Mouse (Mus musculus) cerebellum, postnatal 10 days (tissue): ENCODE measurements at regions not wholly inside any gene's neighbourhood (a gene's known extent, or its start where the extent isn't known, plus 50 kb on each side); places are given as distances from the start of the nearest gene placed in this dataset.
A peak's percentile ranks its signal among the peaks of the same experiment; 100 is the strongest.

Source experiments
- DNase-seq, 2 experiments: peaks; one replicate each; pipeline ENCODE4 v3.0.0; 2021; ENCODE audit warnings: mixed read lengths in 2 of 2

DNA sequence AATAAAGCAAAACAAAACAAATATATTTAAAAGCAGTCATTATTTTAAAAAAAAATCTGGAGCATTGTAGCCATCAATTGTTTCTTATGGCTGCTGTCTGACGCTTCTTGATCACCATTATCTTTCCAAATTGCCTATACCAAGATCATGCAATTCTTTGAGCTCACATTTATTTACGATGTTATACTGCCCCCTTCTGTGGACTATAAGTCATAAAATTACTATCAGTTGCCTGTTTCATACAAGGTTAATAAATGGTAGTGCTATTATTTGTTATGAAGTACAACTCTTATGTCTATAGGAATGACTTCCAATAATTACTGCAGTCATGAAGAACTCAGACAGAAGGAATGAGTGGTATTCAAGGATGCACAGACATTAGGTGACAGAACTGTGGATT, 57.3 kb upstream of the Eda2r start:
- DNase-seq: peak in 1 of 2 experiments; percentile 14

GRCm38 (mm10) chrX:97431391-97431803, 54.4 kb upstream of the Eda2r start:
- DNase-seq: peak; percentile 65 to 75
